Mouse (Mus musculus): ENCODE data around the gene Rhoc.
"Not testable (repeated sequence)": the region's sequence is repeated elsewhere in the genome, so short reads cannot be mapped to it uniquely, and the experiment has no call there.

Rhoc gene

GRCm38 (mm10) chr3:104785284-104785683, 2.9 kb upstream of the Rhoc start:
- DNase-seq (ENCODE audit: low read depth): no peak

DNA sequence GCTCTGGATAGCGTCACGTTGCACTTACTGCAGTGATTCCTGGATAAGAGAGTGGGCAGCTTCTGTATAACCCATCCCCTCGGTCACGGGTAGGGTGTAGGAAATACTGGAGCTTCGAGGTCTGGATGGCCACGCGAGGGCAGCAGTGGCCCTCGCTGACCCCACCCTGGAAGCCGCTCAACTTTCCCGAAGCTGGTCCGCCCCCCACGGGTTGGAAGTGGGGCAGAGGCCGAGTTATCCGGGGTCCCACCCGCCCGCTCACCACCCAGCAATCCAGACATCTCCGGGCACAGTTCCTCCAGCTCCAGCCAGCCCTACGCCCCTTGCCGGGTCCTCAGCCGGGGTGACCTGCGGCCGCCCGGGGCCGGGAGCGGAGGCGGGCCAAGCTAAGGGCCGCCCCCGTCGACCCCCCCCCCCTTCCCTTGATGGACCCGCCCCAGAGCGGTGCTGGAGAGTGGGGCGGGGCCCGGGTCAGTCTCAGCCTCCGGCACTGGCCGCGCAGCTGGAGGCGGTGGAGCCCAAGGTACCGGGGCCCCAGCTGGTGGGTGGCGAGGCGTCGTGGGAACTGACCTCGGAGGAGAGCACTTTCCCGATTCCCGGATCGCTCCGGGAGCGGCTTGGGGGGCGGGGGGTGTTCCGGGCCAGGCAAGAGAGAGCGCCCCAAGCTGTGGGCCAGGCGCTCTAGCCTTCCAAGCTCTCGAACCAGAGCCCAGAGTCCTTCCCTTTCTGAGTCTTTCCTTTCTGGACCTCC, 561 bp downstream of the Rhoc start:
- peak; percentile 66 for DNase-seq (ENCODE audit: low read depth)

GRCm38 (mm10) chr3:104789312-104789605, 1.1 kb downstream of the Rhoc start:
- DNase-seq (ENCODE audit: low read depth): no peak

GRCm38 (mm10) chr3:104789822-104790221, 1.6 kb downstream of the Rhoc start:
- DNase-seq (ENCODE audit: low read depth): no peak

GRCm38 (mm10) chr3:104790401-104790937, 2.3 kb downstream of the Rhoc start:
- DNase-seq (ENCODE audit: low read depth): peak; percentile 89

- no peak for DNase-seq (ENCODE audit: low read depth)
These were observed 2.8 kb downstream of the Rhoc start for GRCm38 (mm10) chr3:104791017-104791416.

GRCm38 (mm10) chr3:104791671-104792070, 3.5 kb downstream of the Rhoc start:
- no peak for DNase-seq (ENCODE audit: low read depth)

GRCm38 (mm10) chr3:104792360-104793270, 4.4 kb downstream of the Rhoc start:
- DNase-seq (ENCODE audit: low read depth): no peak

GRCm38 (mm10) chr3:104793871-104794828, 6.0 kb downstream of the Rhoc start:
- peak; percentile 74 for DNase-seq (ENCODE audit: low read depth)

GRCm38 (mm10) chr3:104794953-104795470, 6.8 kb downstream of the Rhoc start:
- DNase-seq (ENCODE audit: low read depth): no peak

DNA sequence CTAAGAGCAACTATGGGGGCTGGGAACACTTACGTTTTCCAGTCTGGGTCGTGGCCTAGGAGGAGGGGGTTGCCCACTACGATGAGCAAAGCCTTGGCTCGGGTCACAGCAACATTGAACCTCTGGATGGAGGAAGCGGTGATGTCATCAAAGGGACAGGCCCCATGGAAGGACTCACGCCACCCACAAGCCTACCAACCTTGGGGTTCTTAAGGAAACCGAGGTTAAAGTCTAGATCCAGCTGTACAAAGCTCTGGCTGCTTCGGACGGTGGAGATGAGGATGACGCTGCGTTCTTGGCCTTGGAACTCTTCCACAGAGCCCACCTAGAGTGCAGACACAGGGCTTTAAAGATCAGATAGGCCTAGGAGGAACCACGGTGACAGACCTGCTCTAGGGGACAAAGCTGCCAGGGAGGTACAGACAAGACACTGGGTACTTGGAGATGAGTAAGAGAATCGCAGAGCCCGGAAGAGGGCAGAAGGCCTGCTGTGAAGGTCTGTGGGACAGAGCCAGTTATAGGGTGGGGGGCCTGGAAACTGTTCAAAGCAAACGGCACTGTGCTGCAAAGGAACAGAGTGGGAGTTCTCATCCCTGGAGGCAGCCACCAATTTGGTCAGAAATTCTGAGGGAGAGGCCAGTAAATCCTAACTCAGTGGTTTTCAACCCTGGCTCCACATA, 7.6 kb downstream of the Rhoc start:
- no peak for DNase-seq (ENCODE audit: low read depth)

GRCm38 (mm10) chr3:104796430-104797082, 8.4 kb downstream of the Rhoc start:
- DNase-seq (ENCODE audit: low read depth): no peak

- no peak for DNase-seq (ENCODE audit: low read depth)
These were observed 12.5 kb downstream of the Rhoc start for GRCm38 (mm10) chr3:104800681-104801080.

DNA sequence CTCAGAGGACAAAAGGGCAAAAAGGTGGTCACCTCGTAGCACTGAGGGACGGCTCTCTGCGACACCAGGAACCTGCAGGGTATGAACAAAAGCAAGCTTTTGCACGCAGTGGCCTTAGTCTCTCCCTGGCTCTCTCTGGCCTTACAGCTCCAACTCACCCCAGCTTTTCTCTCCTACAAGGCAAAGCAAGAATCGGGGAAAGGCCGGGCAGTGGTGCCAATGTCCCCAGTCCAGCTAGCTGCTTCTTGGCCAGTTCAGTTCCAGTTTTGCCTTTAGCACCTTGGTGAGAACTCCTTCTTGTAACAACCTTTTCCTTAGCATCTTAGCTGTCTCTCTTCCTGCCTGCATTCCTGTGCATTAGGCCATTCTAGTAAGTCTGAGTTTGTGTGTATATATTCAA, 13.3 kb downstream of the Rhoc start:
- DNase-seq (ENCODE audit: low read depth): no peak

DNA sequence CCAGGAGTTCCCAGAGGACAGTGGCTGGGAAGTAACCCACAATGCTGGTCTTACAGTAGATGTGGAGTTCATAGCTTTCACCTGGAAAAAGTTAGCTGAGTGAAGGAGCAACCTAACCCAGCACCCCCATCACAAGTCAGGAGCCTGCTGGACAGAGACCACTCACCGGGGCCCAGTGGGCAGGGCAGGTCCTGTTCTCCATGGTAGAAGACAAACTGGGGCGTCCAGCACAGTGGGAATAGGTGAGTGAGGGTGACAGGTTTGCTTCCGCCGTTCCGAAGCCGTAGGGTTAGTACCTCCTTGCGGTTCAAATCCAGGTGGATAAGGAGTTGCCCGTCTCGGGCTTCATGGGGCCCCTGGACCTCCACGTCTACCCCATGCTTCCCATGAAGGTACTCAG, 16.1 kb downstream of the Rhoc start:
- no peak for DNase-seq (ENCODE audit: low read depth)

GRCm38 (mm10) chr3:104805539-104805938, 17.4 kb downstream of the Rhoc start:
- DNase-seq (ENCODE audit: low read depth): no peak

GRCm38 (mm10) chr3:104811752-104812151, 23.6 kb downstream of the Rhoc start:
- no peak for DNase-seq (ENCODE audit: low read depth)

DNA sequence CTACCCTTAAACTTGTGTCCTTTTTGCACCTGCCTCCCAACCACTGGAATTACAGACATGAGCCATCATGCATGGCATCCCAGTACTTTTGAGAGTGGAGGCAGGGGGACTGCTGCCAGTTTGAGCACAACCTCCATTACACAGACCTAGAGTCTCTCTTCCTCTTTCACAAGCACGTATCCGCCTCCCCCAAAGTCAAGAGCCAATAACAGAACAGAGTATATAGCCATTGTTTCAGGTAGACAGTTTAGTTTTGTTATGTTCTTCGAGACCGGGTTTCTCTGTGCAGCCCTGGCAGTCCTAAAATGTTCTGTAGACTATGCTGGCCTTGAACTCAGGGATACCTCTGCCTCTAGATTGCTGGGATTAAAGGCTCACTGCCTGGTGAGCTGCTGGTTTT, 24.1 kb downstream of the Rhoc start:
- DNase-seq (ENCODE audit: low read depth): no peak

DNA sequence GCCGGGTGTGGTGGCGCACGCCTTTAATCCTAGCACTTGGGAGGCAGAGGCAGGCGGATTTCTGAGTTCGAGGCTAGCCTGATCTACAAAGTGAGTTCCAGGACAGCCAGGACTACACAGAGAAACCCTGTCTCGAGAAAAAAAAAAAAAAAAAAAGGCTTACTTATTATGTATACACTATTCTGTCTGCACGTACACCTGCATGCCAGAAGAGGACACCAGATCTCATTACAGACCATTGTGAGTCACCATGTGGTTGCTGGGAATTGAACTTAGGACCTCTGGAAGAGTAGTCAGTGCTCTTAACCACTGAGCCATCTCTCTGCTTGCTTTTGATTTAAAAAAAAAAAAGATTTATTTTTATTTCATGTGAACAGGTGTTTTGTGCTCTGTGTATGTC, 25.1 kb downstream of the Rhoc start:
- DNase-seq (ENCODE audit: low read depth): not testable (repeated sequence)

DNA sequence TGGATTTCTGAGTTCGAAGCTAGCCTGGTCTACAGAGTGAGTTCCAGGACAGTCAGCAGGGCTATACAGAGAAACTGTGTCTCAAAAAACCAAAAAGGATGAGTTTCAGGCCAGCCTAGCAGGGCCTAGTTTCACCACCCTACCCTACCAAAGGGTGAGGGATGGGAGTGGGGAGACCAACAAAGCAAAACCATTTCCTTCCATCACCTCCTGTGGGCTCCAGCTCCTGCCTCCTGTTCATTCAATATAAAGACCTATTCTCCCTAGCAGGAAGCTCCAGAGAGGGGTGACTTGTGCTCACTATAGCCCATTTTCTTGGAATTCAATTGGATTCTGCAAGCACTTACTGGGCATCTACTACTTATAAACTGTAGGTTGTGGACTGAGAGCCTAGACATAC, 26.6 kb downstream of the Rhoc start:
- no peak for DNase-seq (ENCODE audit: low read depth)

DNA sequence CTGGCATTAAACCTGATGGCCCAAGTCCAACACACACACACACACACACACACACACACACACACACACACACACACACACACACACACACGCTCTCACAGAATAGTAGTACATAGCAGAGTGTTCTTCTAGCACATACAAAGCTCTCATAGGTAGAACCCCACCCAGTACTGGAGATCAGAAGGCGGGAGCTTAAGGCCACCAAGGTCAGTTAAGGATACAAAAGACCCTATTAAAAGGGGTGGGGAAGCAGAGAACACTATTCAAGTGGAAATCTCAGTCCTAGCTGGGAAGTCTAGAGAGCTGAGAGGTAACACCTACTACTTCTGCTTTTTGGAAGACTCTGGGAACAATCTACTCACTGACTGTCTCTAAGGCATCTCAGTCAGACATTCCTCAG, 27.2 kb downstream of the Rhoc start:
- no peak for DNase-seq (ENCODE audit: low read depth)
